Mouse (Mus musculus): ENCODE measurements around the gene Jmjd1c.

GRCm38 (mm10) chr10:67253115-67253514 lies 157.2 kb downstream of the Jmjd1c start:
- no peak for TF ChIP-seq CTCF (IDR thresholded peaks at IDR 0.05; ENCODE audit: control insufficient read depth, insufficient read depth, insufficient replicate concordance, low read depth, low read length)
- TF ChIP-seq POLR2A (IDR thresholded peaks at IDR 0.05; ENCODE audit: control insufficient read depth, low read depth, low read length): no peak
